Mouse (Mus musculus): ENCODE data around the gene Ano4.

Ano4 gene

DNA sequence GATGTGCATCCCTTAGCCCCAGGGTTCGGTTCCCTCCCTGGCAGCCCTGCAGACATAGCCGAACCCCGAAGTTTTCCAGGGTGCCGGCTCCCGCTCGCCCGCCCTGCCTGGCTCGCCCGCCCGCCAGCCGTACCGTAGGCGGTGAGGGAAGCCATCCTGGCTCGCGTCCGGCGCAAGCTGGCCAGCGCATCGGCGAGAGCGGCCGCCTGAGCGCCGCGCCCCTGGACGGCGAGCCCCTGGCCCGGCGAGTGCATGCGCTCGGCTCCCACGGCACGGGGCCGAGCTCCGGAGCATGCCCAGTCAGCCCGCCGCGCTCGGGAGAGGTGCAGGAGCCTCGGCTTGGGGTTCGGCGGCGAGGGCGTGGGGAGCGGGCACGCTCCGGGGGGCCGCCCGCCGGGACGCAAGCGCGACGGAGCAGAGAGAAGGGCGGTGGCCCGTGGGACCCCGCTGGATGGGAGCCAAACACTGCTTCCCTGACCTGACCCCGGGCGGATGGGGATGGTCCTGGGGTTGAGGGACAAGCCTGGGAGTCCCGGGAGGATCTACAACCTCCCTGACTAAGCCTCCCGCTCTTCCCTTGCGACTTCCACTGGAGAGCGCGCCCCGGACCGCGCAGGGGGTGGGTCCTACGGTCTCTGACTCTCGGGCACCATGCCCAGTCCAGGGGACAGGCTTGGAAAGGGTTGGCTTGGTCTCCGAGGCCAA lies at the start of gene Ano4:
Ano4 (minus strand) TSS at position 272 of the 705 bp plus-strand sequence.
- DNase-seq = peak; percentile 53 to 81

DNA sequence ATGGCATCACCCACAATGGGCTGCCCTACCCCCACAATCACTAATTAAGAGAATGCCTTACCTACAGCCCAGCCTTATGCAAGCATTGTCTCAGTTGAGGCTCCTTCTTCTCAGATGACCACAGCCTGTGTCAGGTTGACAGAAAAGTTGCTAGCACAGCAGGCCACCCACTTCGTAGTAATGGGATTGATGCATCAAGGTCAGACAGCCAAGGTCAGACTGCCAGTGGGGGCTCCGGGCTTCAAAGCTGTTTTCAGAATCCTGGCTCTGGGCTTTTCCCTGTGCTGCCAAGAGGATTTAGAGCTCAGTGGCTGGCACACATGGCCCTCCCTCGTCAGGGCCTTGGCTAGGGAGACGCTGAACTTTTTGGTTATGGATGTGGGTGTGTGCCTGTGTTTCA lies 48.1 kb upstream of the Ano4 start:
- no peak for DNase-seq

DNA sequence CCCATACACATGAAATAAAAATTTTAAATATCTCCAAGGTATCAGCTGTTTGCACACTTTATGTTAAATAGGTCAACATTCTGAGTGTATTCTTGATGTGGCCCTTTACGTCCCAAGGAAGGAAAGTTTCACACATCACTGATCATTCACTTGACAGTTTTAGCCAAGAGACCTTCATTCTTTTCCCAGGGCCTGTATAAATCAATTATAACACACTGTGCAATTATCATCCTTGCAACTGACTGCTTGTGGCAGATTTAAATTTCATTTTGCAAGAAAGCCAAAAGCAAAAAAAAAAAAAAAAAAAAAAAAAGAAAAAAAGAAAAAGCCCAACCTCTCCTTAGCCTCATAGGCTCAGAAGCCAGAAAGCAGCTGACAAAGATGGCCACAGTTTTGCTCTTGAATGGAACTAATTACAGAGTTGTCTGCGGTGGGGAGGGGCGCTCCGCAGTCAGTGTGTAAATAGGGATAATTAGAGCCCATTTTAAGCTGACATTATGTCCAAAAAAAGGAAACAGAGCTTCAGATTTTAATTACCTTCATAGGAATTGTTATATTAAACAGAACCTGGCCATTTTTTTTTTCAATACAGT lies 47.1 kb upstream of the Ano4 start:
- DNase-seq = no peak

DNA sequence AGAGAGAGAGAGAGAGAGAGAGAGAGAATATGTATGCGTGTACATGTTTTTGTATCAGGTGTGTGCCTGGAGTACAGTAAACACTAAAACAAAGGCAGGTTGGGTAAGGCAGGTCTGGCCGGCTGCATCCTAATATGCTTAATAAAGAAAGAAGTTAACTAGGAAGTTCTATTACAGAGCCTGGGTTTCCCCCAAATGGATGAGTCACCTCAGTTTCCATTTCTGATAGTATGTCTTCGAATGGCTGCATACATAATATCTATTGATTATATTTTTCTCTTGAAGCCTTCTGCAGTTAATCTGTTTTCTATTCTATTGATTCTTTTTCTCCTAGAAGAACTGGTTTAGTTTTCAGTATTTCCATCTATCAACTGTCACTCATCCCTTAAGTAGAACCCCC lies 41.9 kb upstream of the Ano4 start:
- DNase-seq = no peak

DNA sequence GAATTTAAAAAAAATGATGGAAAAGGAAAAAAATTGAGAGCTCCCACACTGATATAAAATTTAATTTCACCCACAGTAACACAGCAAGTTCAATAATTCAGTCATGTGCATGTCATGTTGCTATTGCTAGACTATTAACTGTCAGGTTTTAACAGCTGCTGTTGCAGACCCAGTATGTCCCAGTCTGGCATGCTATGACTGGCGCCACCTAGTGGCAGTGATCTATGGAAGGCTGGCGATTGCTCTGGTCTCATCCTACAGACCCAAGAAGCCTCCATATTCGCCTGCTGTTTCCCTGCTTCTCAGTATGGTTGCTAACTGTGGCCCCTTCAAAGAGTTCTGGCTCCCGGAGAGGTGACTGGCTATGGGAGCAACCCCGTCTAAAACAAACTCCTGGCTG lies 38.9 kb upstream of the Ano4 start:
- peak; percentile 72 to 92 for DNase-seq

DNA sequence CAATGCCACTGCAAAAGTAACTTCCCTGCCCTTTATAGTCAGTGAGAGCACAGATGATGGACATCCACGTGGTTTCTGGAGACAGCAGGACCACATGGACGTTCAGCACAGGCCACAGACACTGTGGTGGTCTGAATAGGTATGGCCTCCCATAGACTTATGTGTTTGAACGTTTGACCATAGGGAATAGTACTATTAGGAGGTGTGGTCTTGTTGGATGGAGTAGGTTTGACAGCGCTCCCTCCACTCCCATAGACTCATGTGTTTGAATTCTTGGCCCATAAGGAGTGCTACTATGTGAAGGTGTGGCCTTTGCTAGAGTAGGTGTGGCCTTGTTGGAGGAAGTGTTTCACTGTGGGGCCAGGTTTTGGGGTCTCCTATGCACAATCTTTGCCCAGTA lies 33.2 kb upstream of the Ano4 start:
- DNase-seq = no peak

DNA sequence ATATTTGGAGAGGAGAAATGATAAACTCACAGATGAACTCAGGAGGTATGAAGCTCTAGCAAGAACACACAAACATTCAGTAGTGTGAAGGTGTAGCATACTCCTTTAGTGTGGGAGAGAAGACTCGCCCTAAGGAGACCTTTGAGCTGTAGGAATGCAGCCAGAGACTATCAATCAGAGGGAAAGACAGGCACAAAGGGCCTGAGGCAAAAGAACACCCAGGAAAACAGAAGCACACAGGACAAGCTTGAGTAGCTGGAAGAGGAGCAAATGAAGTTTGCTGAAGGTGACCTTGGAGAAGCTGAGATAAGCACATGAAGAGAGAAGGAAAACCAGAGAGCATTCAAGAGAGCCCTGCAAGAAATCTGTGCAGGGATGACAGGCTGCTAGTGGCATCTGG lies 25.5 kb upstream of the Ano4 start:
- DNase-seq = peak; percentile 24 to 47

DNA sequence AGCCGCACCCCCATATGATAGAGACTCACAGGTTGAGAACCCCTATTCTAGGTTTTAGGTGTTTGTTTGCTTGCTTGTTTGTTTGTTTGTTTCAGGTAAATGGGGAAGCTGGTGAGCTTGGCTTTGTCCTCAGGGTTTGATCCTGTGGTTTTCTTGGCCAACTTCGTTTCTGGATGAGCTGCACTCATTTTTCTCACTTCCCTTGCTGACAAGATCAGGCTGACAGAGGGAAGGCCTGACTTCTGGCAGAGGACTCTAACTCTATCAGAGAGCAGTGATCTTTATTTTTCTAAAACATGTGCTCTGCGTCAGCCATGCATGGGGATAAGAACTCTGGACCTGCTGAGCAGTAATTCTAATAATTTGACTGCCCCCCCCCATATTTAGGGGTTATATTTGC lies 14.4 kb upstream of the Ano4 start:
- DNase-seq = no peak

DNA sequence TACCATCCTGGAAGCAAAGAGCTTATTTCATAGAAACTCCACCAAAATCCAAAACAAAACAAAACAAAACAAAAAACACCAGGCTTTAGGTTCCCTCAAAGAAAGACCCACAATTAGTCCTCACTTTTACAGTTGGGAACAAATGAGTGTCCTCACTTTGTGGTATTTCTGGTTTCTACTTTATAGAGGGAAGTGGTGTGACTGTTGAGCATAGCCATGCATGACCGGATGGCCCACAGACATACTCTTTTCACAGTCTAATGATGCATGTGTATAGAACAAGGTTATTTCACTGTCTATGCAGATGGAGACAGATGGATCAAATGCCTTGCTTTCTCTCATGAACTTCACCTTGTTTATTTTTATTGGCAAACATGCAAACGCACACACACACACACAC lies 10.1 kb upstream of the Ano4 start:
- DNase-seq = no peak

DNA sequence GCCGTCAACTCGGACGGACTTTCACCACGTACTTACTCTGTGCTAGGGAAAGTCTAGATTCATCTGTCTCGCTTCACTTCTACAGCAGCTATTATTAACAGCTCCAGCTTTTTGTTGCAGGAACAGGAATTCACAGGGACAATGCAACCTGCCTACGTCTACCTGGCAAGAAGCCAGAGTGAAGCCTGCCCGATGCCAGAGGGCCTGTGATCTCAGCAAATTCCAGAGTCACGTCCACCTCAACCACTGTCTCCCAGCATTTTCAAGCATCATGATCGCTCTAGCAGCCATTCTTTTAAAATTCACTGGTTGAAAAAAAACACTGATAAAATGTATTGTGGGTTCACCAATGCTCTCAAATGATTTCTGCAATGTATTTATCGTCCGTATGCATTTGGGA lies 6.9 kb upstream of the Ano4 start:
- no peak for DNase-seq

DNA sequence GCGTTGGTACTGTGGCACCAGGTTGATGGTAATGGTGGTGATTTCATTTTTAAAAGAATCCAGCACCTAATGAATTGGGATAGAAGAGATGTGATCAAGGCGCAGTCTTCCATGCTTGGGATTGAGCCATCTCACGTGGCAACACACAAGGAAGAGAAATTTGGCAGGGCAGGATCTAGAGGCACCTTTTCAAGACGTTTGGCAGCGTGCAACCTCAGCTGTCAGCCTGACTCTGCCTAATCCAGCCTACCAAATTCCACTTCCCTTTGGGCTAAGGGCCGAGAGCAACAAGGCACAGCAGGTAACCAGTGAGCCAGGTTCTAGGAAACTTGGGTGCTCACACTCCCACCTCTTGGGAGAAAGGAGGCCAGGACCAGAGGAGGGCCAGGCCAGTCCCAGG lies 1.0 kb upstream of the Ano4 start:
- peak in 1 of 2 experiments; percentile 22 for DNase-seq

DNA sequence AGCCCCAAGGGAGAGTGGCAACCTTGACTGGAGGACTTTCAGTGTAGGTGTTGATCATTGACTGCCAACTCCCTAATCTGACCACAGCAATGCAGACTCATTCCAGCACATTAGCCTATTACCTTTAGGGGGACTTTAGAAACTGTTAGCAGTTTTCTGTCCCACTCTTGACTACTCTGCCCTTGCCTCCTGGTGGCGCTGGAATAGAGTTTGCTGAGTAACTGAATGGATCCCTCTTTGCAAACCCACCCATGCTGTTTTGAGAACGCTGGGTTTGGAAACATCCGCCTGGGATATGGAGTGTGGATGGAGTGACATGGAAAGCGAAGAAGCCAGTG lies 603 bp upstream of the Ano4 start:
- no peak for DNase-seq

DNA sequence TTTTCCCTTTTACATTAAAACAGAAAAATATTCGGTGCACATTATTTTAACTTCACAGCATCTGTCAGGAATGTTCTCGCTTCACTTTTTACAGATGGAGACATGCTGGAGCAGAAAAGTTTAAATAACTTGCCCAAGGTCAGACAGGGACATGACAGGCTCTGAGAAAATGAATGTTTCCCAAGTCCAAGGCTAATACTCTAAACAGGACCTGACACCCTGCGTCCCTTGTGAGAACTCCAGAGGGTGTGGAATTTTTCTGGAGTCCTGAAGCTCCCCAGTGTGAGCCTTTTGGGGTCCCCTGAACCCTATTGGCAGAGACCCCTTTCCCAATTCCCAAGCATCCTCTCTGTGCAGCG lies 451 bp downstream of the Ano4 start:
- DNase-seq = no peak

DNA sequence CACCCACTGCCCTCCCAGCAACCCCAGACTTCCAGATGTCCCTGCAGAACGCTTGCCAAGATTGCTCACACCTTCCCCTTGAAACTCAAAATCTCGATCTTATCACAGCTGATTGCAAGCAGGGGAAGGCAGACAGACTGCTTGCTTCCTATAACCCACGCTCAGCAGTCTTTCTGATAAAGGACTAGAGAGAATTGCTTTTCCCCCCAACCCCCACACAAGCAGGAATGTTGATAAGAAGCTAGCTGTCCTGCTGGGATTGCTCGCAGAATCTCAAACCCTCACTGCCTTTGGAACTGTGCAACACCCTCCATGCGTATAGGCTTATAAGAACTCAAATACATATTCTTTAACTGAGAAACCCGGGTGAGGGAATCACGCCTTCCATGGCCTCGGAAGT lies 846 bp downstream of the Ano4 start:
- DNase-seq = no peak

DNA sequence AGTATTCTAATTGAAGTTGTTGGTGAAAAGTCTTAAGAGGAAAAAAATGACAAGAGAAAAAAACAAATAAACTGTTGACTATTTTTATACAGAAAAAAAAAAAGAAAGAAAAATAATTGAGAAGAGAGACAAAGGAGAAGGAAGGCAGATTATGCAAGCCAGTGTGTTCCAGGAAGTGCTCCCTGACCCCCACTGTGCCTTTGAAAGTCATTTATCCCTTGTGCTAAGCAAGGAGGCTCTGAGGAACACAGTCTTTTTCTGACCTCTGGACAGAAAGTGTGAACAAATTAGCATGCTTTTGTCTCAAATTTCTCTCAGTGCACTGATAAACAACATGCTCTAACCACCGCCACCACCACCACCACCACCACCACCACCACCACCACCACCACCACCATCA lies 14.3 kb downstream of the Ano4 start:
- DNase-seq = no peak

DNA sequence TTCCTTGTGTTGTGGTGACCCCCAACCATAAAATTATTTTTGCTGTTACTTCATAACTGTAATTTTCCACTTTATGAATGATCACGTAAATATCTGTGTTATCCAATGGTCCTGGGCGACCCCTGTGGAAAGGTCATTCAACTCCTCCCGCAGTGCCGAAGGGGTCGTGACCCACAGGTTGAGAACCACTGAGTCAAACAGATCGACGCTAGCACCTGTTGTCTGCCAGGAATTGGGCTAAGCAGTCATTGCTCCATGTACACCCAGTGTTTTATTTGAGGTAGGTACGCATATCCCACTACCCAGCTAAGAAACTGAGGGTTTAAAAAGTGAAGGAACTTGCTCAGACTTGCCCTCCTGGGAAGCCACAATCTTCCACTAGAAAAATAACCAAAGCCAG lies 14.8 kb downstream of the Ano4 start:
- DNase-seq = no peak

DNA sequence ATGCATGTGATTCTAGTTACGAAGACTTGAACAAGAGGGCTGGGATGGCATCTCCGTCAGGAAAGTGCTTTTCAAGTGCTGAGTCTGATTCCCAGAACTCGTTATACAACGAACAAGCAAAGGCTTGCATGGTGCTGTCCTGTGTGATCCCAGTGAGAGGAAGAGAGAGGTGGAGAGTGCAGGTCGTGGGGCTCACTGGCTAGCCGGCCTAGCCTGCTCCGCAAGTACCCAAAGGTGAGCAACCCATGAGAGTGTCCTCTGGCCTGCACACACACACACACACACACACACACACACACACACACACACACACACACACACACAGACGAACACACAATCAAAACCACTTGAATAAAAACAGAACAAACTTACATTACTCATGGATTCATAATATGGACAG lies 15.7 kb downstream of the Ano4 start:
- no peak for DNase-seq

DNA sequence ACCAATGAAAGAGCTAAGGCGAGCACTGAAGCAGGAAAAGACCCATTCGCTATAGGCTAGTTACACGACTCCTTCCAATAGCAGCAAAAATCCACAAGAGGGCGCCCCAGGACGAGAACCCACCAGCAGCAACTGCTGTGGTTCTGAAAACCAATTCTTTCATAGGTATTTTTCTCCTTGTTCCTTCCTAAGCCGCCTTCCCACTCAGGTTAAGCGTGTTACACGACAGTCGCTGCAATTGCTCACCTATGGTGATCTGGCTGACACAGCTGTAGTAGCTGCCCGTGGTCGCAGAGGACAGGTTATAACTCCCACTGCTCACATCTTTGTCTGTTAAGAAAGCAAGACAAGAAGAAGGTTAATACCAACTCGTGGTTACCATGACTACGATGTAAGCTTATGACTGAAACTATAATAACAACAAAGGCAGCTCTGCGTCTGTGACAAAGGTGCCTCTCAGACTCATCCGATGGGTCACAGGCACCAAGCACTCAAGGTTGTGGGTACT lies 17.5 kb downstream of the Ano4 start:
- peak; percentile 57 to 82 for DNase-seq

DNA sequence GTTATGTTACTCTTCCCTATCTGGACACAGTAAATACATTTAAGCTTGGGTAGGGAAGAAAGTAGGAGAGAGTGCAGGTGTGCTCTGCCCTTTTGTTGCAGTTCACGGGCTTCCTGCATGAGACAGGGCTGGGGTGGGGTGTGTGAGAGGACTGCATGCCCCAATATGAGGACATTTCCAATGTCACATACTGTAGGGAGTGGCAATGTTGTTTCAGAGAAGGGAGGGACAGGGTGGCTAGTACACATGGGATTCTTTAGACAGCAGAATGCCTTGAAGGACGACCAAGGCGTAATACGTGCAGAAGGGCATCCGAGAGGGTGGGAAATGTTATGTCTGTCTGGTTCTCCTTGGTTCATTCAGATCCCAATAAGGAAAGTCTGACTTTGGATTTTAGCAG lies 18.2 kb downstream of the Ano4 start:
- DNase-seq = no peak

DNA sequence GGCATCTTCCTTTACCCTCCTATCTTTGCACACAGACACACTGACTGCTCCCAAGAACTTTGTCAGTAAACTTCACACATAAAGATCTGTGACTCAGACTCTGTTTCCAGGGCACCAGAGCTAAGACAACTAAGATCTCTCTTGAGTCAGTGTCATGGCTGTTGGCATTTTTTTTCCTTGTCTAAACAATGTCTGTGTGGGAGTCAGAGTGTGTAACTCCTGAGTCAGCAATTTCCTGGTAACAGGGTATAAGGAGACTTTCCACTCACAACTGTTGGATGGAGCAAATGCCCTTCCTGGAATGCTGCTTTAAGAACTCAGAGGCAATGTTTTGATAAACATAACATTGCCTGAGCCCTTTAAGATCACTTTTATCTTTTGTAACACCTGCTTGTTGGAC lies 37.0 kb downstream of the Ano4 start:
- no peak for DNase-seq

DNA sequence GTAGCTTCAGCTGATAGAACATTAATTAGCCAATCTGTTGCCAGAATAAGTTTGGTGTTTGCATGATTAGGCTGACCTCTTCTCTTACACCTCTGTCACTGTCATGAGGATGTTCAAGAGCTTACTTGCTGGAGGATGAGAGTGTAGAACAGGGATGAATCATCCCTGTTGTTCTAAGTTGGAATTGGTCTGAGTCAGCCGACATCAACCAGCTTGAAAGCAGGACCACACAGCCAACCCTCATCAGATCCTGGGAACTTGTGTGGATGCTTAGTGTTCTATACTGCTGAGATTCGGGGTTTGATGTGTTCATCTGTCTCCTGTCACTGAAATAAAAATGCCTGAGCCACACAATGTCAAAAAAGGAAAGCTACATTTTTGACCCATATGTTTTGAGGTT lies 44.2 kb downstream of the Ano4 start:
- no peak for DNase-seq

DNA sequence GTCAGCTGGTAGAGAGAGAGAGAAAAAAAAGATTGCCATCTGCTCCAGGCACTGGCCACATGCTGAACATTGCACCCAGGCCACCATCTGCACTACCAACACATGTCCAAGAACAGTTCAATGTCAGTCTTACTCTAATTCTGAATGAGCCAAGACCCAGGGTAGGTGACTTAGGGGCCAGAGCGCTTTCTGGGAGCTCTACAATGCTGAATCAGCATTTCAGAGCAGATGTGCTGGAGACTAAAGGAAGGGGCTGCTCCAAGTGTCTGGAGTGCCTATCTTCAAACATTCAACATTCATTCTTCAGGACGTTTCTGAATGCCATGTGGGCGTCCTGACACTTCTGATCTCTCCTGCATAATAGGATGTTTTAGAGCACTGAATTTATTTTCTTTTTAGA lies 51.8 kb downstream of the Ano4 start:
- DNase-seq = no peak

DNA sequence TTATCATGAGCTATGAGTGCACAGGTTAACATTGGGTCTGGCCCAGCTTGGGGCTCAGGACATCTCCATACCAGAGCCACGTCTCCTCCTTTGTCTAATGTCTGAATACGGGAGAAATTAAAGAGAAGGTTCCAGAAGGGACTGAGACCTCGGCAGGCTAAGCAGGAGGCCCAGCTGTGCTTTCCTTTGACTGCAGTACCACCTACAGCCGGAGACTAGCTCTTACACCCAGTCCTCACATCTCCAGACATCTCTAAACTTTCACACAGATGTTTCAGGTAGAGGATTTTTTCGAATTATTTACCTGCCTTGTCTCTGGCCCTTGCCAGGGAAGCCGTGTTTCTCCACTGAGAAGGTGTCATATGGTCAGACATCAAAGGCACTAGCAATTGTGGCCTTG lies 53.9 kb downstream of the Ano4 start:
- DNase-seq = no peak

DNA sequence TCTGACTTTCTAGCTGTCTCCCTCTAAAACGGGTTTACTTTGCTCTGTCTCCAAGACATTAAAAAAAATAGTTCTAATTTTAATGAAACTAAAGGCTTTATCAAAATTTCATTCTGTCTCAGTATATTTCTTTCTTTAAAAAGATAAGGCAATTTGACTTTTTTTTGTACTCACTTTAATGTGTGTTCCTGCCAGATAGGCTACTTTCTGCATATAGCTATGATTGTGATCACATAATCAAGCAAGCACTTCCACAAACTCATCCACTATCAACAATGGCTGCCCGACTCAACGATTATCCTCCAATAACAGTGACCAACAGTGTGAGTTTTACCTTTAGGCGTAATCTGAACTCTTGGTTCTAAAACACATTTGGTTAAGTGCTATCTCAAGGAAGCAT lies 55.3 kb downstream of the Ano4 start:
- no peak for DNase-seq

DNA sequence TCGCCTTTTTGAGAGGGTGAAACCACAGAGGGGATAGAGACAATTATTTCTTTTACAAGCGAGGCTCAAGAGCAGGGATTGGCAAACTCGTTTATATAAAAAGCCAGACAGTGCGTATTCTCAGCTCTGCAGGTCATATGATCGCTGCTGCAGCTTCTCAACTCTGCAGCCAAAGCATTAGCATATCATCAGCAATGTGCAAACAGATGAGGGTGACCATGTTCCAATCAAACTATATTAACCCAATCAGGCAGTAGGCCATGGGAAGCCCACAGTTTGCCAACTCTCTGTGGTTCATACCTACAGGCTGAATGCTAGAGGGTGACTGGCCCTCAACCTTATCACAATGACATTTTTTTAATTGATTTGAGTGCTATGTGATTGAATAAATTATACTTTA lies 64.2 kb downstream of the Ano4 start:
- no peak for DNase-seq
